9 mouse cellular contexts compared by ENCODE assay signal in genomic region chr1:105946581-105947540, GRCm38 (mm10). TPM values are rescaled to one million over a fixed set of nuclear protein-coding genes. Genes with fewer than 3 reads are reported as not detected.
DNase-seq lines count a peak whose midpoint lies in the region; ATAC-seq lines count a peak whose summit lies in the region.
"Had no signal": no experiment of that assay in that cellular context is flagged by ENCODE, and none has a peak within 500 bp of the region (broad histone marks: within the 10 kb centered on the region; RNA-seq: fewer than 3 reads in every experiment).

No protein-coding gene starts in this region.

- no peaks in the 10 kb centered on the region for H3K9me3 ChIP-seq in forebrain, embryonic 14.5 days (replicated peaks; ENCODE audit: control insufficient read depth, low read length)
- H3K9me3 ChIP-seq in forebrain, embryonic 10.5 days = no peaks in the 10 kb centered on the region
- H3K9me3 ChIP-seq in hindbrain, embryonic 13.5 days = no peaks in the 10 kb centered on the region
- H3K9me3 ChIP-seq: liver, embryonic 15.5 days had no signal

- H3K36me3 ChIP-seq in forebrain, embryonic 14.5 days (ENCODE audit: control insufficient read depth, insufficient read depth, low read length) = no peaks in the 10 kb centered on the region
- H3K36me3 ChIP-seq in forebrain, embryonic 10.5 days (replicated peaks) = no peaks in the 10 kb centered on the region
- no peaks in the 10 kb centered on the region for H3K36me3 ChIP-seq in hindbrain, embryonic 13.5 days
- H3K36me3 ChIP-seq: liver, embryonic 15.5 days had no signal

- peak; percentile 85 for ATAC-seq in forebrain, embryonic 14.5 days
- peak; percentile 60 for ATAC-seq in megakaryocyte progenitor cell, adult 5-6 weeks (replicated peaks; ENCODE audit: poor library complexity)
- ATAC-seq in hindbrain, embryonic 13.5 days (ENCODE audit: low FRiP score) = no peak

- H3K4me3 ChIP-seq in forebrain, embryonic 14.5 days (ENCODE audit: low read depth, low read length) = no peak overlapping the region
- H3K4me3 ChIP-seq in forebrain, embryonic 10.5 days = no peak overlapping the region
- H3K4me3 ChIP-seq in hindbrain, embryonic 13.5 days = no peak overlapping the region
- H3K4me3 ChIP-seq: liver, embryonic 15.5 days had no signal

- H3K4me1 ChIP-seq in forebrain, embryonic 14.5 days (ENCODE audit: control insufficient read depth, insufficient read depth, low read length) = 0 out of 2 replicates have a peak, but pooled peaks cover 2% of the 10 kb centered on the region
- peaks cover 14% of the 10 kb centered on the region for H3K4me1 ChIP-seq in forebrain, embryonic 10.5 days
- H3K4me1 ChIP-seq in hindbrain, embryonic 13.5 days (replicated peaks) = no peaks in the 10 kb centered on the region

- H3K27me3 ChIP-seq in forebrain, embryonic 14.5 days (replicated peaks; ENCODE audit: control insufficient read depth, insufficient read depth, low read length) = no peaks in the 10 kb centered on the region
- H3K27me3 ChIP-seq in forebrain, embryonic 10.5 days (ENCODE audit: poor library complexity, severe bottlenecking) = no peaks in the 10 kb centered on the region
- H3K27me3 ChIP-seq in hindbrain, embryonic 13.5 days = no peaks in the 10 kb centered on the region
- H3K27me3 ChIP-seq: liver, embryonic 15.5 days had no signal

- 31% methylated on average over 13 of the region's 13 CpGs for WGBS in forebrain, embryonic 14.5 days
- WGBS in forebrain, embryonic 10.5 days = 69% methylated on average over 13 of the region's 13 CpGs
- 76% methylated on average over 13 of the region's 13 CpGs for WGBS in hindbrain, embryonic 13.5 days

- H3K9ac ChIP-seq in forebrain, embryonic 14.5 days (ENCODE audit: low read length) = no peak overlapping the region
- no peak overlapping the region for H3K9ac ChIP-seq in hindbrain, embryonic 13.5 days
- H3K9ac ChIP-seq: liver, embryonic 15.5 days had no signal

- H3K27ac ChIP-seq in forebrain, embryonic 14.5 days (ENCODE audit: low read depth, low read length) = no peak overlapping the region
- no peak overlapping the region for H3K27ac ChIP-seq in forebrain, embryonic 10.5 days
- H3K27ac ChIP-seq in hindbrain, embryonic 13.5 days = no peak overlapping the region
- H3K27ac ChIP-seq: liver, embryonic 15.5 days had no signal

- no peak overlapping the region for H3K4me2 ChIP-seq in forebrain, embryonic 14.5 days (ENCODE audit: low read length)
- no peak overlapping the region for H3K4me2 ChIP-seq in hindbrain, embryonic 13.5 days
- H3K4me2 ChIP-seq: liver, embryonic 15.5 days had no signal

- peak; percentile 83 for DNase-seq in forebrain, embryonic 14.5 days (ENCODE audit: low spot score)
- DNase-seq in forebrain, embryonic 10.5 days (ENCODE audit: extremely low spot score, low spot score) = no peak
- DNase-seq in NIH3T3 (ENCODE audit: low read depth) = peak; percentile 88
- DNase-seq in frontal cortex, postnatal 14 days (ENCODE audit: low spot score in 2 of 2) = peak; percentile 47 to 67
- peak; percentile 45 for DNase-seq in heart, postnatal 4 days
- no peak for DNase-seq in spleen, postnatal 4 days (ENCODE audit: low spot score in 2 of 2)

RNA-seq across cellular contexts. Expression of gene Zcchc2, which starts 43.3 kb away (rescaled TPM):
- polyA plus RNA-seq in forebrain, embryonic 14.5 days (2014; fragmentation: Nextera tagmentation; extraction: Ambion mirVana) = 1.6 and 1.7 TPM in 2 replicates
- 2.1 and 2.4 TPM in 2 replicates for polyA plus RNA-seq in forebrain, embryonic 10.5 days (2016; fragmentation: Nextera tagmentation; extraction: Ambion mirVana)
- total RNA-seq in heart, postnatal 4 days (2021) = 1 to 10 TPM; 8.7 to 9.1 TPM
- 22.2 and 25.0 TPM in 2 replicates for total RNA-seq in megakaryocyte progenitor cell, adult 5-6 weeks (2015)
- total RNA-seq in megakaryocyte progenitor cell, adult 5-6 weeks (2017) = 15.1 and 16.7 TPM in 2 replicates
- 2.2 TPM in 2 replicates for polyA plus RNA-seq in hindbrain, embryonic 13.5 days (2015; fragmentation: Nextera tagmentation; extraction: Ambion mirVana)

Comparison
In these comparisons a context has a peak if more than half of its experiments do, and no peak if none do; other contexts are left out.
1. DNase-seq: peak in forebrain, embryonic 14.5 days (single experiment), NIH3T3 (single experiment), frontal cortex, postnatal 14 days (2 of 2) and heart, postnatal 4 days (single experiment); none in forebrain, embryonic 10.5 days (single experiment) and spleen, postnatal 4 days (0 of 2).